Comparison of ENCODE assay signal across 28 mouse cellular contexts in the genomic region with DNA sequence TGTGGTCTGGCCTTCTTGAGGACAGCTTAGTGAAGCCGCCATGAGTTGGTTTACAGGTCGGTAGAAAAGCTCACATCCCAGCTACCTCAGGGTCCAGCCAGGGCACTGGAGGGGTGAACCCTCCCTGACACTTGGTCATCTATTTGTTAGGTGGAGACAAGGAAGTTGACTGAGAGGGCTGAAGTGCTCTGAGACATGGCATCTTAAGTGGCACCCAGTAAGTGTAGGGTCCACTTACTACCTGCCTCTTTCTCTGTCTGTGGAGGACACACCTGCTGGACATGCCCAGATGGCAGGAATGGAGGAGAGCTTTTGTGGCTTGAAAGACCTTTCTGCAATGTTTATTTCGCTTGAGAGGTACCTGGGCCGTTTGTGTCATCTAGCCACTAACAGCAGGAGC. TPM values are rescaled to one million over a fixed set of nuclear protein-coding genes. Genes with fewer than 3 reads are reported as not detected.
DNase-seq lines count a peak whose midpoint lies in the region; ATAC-seq and TF ChIP-seq lines count a peak whose summit lies in the region.
"Had no signal": no experiment of that assay in that cellular context is flagged by ENCODE, and none has a peak within 500 bp of the region (broad histone marks: within the 10 kb centered on the region; RNA-seq: fewer than 3 reads in every experiment).

No protein-coding gene starts in this region.

- H3K27ac ChIP-seq in heart, embryonic 11.5 days (ENCODE audit: low read depth, low read length) = 0 out of 2 replicates have a peak overlapping the region, but pooled peaks have one; percentile 18
- H3K27ac ChIP-seq in heart, adult 2 months = no peak overlapping the region
- peak overlapping the region; percentile 33; the same call in 1 of the 2 replicates for H3K27ac ChIP-seq in lung, embryonic 15.5 days
- peak overlapping the region; percentile 76 for H3K27ac ChIP-seq in embryonic facial prominence, embryonic 15.5 days (replicated peaks)
- H3K27ac ChIP-seq in limb, embryonic 15.5 days = peak overlapping the region; percentile 66; the same call in 1 of the 2 replicates
- H3K27ac ChIP-seq: forebrain, embryonic 10.5 days; heart, embryonic 13.5 days; hindbrain, postnatal 0 days; kidney, embryonic 15.5 days; left cerebral cortex, adult 2 months; liver, embryonic 14.5 days; neural tube, embryonic 13.5 days had no signal

- TF ChIP-seq CTCF in heart, adult 2 months (IDR thresholded peaks at IDR 0.05) = no peak

- DNase-seq in heart, adult 2 months = no peak
- no peak for DNase-seq in lung, postnatal 14 days
- no peak for DNase-seq in left cerebral cortex, postnatal 10 days (ENCODE audit: extremely low spot score in 1 of 2, low spot score in 2 of 2)
- DNase-seq: adrenal gland, postnatal 10 days; cerebellum, adult 8-10 months; cerebellum, postnatal 25 days; gastrocnemius, postnatal 10 days; heart, postnatal 10 days; kidney, adult 18-20 months; kidney, postnatal 25 days; liver; lung, embryonic 14.5 days; right cerebral cortex, postnatal 4 days; thymus, postnatal 4 days had no signal

- H3K9ac ChIP-seq in heart, embryonic 11.5 days (ENCODE audit: low read depth, low read length) = 0 out of 2 replicates have a peak overlapping the region, but pooled peaks have one; percentile 24
- H3K9ac ChIP-seq in heart, adult 2 months (ENCODE audit: low read depth, low read length) = no peak overlapping the region
- H3K9ac ChIP-seq in lung, embryonic 15.5 days = no peak overlapping the region
- H3K9ac ChIP-seq in embryonic facial prominence, embryonic 15.5 days = no peak overlapping the region
- H3K9ac ChIP-seq in limb, embryonic 15.5 days = no peak overlapping the region
- H3K9ac ChIP-seq: kidney, embryonic 15.5 days; liver, embryonic 14.5 days; lung, embryonic 14.5 days; neural tube, embryonic 13.5 days had no signal

- peaks cover 22% of the 10 kb centered on the region for H3K4me1 ChIP-seq in heart, embryonic 11.5 days (ENCODE audit: control insufficient read depth, insufficient read depth, low read length)
- H3K4me1 ChIP-seq in heart, adult 2 months (ENCODE audit: control insufficient read depth, insufficient read depth, low read length) = peaks cover 5% of the 10 kb centered on the region
- peaks cover 28% of the 10 kb centered on the region for H3K4me1 ChIP-seq in lung, embryonic 15.5 days
- H3K4me1 ChIP-seq in embryonic facial prominence, embryonic 15.5 days = peaks cover 35% of the 10 kb centered on the region
- peaks cover 34% of the 10 kb centered on the region for H3K4me1 ChIP-seq in limb, embryonic 15.5 days

- H3K79me2 ChIP-seq in heart, adult 2 months (replicated peaks; ENCODE audit: control insufficient read depth, insufficient read depth, low read length) = no peaks in the 10 kb centered on the region

- no peaks in the 10 kb centered on the region for H3K36me3 ChIP-seq in heart, embryonic 11.5 days (ENCODE audit: control insufficient read depth, insufficient read depth, low read length)
- no peaks in the 10 kb centered on the region for H3K36me3 ChIP-seq in heart, adult 2 months (ENCODE audit: control insufficient read depth, insufficient read depth, low read length)
- no peaks in the 10 kb centered on the region for H3K36me3 ChIP-seq in lung, embryonic 15.5 days
- H3K36me3 ChIP-seq in embryonic facial prominence, embryonic 15.5 days = no peaks in the 10 kb centered on the region
- no peaks in the 10 kb centered on the region for H3K36me3 ChIP-seq in limb, embryonic 15.5 days
- H3K36me3 ChIP-seq: G1E; heart, embryonic 13.5 days; kidney, embryonic 15.5 days; neural tube, embryonic 13.5 days had no signal

- TF ChIP-seq EP300 in heart, adult 2 months (IDR thresholded peaks at IDR 0.05; ENCODE audit: insufficient read depth, low read depth, low read length) = no peak

- intact Hi-C loops in heart, adult 2 months (cut with DNase I) = no loop called here
- intact Hi-C loops in left cerebral cortex, postnatal 10 days (cut with DNase I) = no loop called here

- no peak for ATAC-seq in heart, embryonic 11.5 days (replicated peaks; ENCODE audit: insufficient number of reproducible peaks, low FRiP score, low TSS enrichment)
- no peak for ATAC-seq in lung, embryonic 15.5 days (ENCODE audit: borderline replicate concordance, extremely low read depth, low FRiP score, low TSS enrichment)
- no peak for ATAC-seq in embryonic facial prominence, embryonic 15.5 days (ENCODE audit: insufficient number of reproducible peaks, low FRiP score, low TSS enrichment, low read depth)
- ATAC-seq in limb, embryonic 15.5 days (ENCODE audit: insufficient number of reproducible peaks, low FRiP score, low TSS enrichment, low read depth) = no peak
- ATAC-seq: forebrain, embryonic 16.5 days; hindbrain, postnatal 0 days had no signal

- H3K4me3 ChIP-seq in heart, embryonic 11.5 days (ENCODE audit: low read depth, low read length) = no peak overlapping the region
- H3K4me3 ChIP-seq in heart, adult 2 months = no peak overlapping the region
- no peak overlapping the region for H3K4me3 ChIP-seq in lung, embryonic 15.5 days
- H3K4me3 ChIP-seq in embryonic facial prominence, embryonic 15.5 days (replicated peaks) = no peak overlapping the region
- H3K4me3 ChIP-seq in limb, embryonic 15.5 days = no peak overlapping the region
- H3K4me3 ChIP-seq: forebrain, embryonic 10.5 days; heart, embryonic 13.5 days; kidney, embryonic 15.5 days; left cerebral cortex, adult 2 months; neural tube, embryonic 13.5 days had no signal

- TF ChIP-seq POLR2A in heart, adult 2 months (IDR thresholded peaks at IDR 0.05; ENCODE audit: insufficient read depth, low read depth, low read length) = no peak

- no peaks in the 10 kb centered on the region for H3K27me3 ChIP-seq in heart, embryonic 11.5 days (ENCODE audit: control insufficient read depth, insufficient read depth, low read length)
- H3K27me3 ChIP-seq in heart, adult 2 months (ENCODE audit: control insufficient read depth, insufficient read depth, low read length) = no peaks in the 10 kb centered on the region
- peaks cover 6% of the 10 kb centered on the region; the same call in 1 of the 2 replicates for H3K27me3 ChIP-seq in lung, embryonic 15.5 days
- no peaks in the 10 kb centered on the region for H3K27me3 ChIP-seq in embryonic facial prominence, embryonic 15.5 days
- H3K27me3 ChIP-seq in limb, embryonic 15.5 days = no peaks in the 10 kb centered on the region
- H3K27me3 ChIP-seq: kidney, embryonic 15.5 days; neural tube, embryonic 13.5 days had no signal

- 63% methylated on average over 4 of the region's 4 CpGs for WGBS in heart, embryonic 11.5 days (ENCODE audit: insufficient replicate concordance)
- 77% methylated on average over 4 of the region's 4 CpGs for WGBS in heart, adult 2 months
- WGBS in lung, embryonic 15.5 days = 59% methylated on average over 4 of the region's 4 CpGs
- WGBS in embryonic facial prominence, embryonic 15.5 days = 74% methylated on average over 4 of the region's 4 CpGs
- 55% methylated on average over 4 of the region's 4 CpGs for WGBS in limb, embryonic 15.5 days

- H3K4me2 ChIP-seq in heart, embryonic 11.5 days = no peak overlapping the region
- H3K4me2 ChIP-seq in lung, embryonic 15.5 days = no peak overlapping the region
- no peak overlapping the region for H3K4me2 ChIP-seq in embryonic facial prominence, embryonic 15.5 days (replicated peaks)
- no peak overlapping the region for H3K4me2 ChIP-seq in limb, embryonic 15.5 days
- H3K4me2 ChIP-seq: heart, embryonic 13.5 days; kidney, embryonic 15.5 days; lung, embryonic 14.5 days; midbrain, embryonic 11.5 days; neural tube, embryonic 13.5 days had no signal

- H3K9me3 ChIP-seq in heart, embryonic 11.5 days (replicated peaks; ENCODE audit: control insufficient read depth, low read length) = no peaks in the 10 kb centered on the region
- no peaks in the 10 kb centered on the region for H3K9me3 ChIP-seq in lung, embryonic 15.5 days
- no peaks in the 10 kb centered on the region for H3K9me3 ChIP-seq in embryonic facial prominence, embryonic 15.5 days (replicated peaks)
- H3K9me3 ChIP-seq in limb, embryonic 15.5 days = no peaks in the 10 kb centered on the region
- H3K9me3 ChIP-seq: heart, embryonic 13.5 days; kidney, embryonic 15.5 days; neural tube, embryonic 13.5 days had no signal

RNA-seq across cellular contexts. Expression of gene Ece1, which starts 46.9 kb away (rescaled TPM):
- polyA plus RNA-seq in heart, embryonic 11.5 days (2014; fragmentation: Nextera tagmentation; extraction: Ambion mirVana) = 129 and 157 TPM in 2 replicates
- 100 to 1,000 TPM; 102 to 120 TPM for total RNA-seq in heart, adult 2 months (2021)
- 23.3 and 27.3 TPM in 2 replicates for polyA plus RNA-seq in heart, adult 2 months (2012; rRNA removed)
- polyA plus RNA-seq in lung, embryonic 15.5 days (2015; fragmentation: Nextera tagmentation; extraction: Ambion mirVana) = 31.1 and 48.4 TPM in 2 replicates
- polyA plus RNA-seq in embryonic facial prominence, embryonic 15.5 days (2015; fragmentation: Nextera tagmentation; extraction: Ambion mirVana) = 65.5 and 74.6 TPM in 2 replicates
- 39.0 and 52.5 TPM in 2 replicates for polyA plus RNA-seq in limb, embryonic 15.5 days (2015; fragmentation: Nextera tagmentation; extraction: Ambion mirVana)
- 10 to 100 TPM; 58.6 to 65.2 TPM for total RNA-seq in left cerebral cortex, postnatal 10 days (2021)
